Mouse (Mus musculus): Measurements from ENCODE around the gene Abhd6.

Abhd6 gene

DNA sequence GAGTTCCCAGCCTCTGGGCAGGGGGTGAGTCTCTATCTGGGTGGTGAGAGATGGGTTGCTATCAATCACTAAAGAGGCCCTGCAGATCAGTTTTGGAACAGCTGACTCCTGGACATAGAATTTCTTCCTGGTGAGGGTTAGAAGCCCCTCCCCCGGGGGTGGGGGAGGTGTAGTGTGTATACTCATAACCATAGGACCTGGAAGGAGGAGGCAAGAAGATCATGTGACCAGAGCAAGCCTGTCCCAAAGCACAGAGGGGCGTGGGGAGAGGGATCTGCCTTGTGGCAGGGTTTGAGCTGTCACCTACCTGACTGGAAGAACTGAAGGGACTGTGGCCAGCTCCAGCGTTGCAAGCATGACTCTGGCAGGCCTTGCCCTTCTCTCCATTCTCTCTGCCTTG lies 59.4 kb downstream of the Abhd6 start:
- peak; percentile 9 for ATAC-seq (ENCODE audit: low TSS enrichment)

GRCm38 (mm10) chr14:8062537-8063301 lies 60.0 kb downstream of the Abhd6 start:
- peak; percentile 96 for ATAC-seq (ENCODE audit: low TSS enrichment)

DNA sequence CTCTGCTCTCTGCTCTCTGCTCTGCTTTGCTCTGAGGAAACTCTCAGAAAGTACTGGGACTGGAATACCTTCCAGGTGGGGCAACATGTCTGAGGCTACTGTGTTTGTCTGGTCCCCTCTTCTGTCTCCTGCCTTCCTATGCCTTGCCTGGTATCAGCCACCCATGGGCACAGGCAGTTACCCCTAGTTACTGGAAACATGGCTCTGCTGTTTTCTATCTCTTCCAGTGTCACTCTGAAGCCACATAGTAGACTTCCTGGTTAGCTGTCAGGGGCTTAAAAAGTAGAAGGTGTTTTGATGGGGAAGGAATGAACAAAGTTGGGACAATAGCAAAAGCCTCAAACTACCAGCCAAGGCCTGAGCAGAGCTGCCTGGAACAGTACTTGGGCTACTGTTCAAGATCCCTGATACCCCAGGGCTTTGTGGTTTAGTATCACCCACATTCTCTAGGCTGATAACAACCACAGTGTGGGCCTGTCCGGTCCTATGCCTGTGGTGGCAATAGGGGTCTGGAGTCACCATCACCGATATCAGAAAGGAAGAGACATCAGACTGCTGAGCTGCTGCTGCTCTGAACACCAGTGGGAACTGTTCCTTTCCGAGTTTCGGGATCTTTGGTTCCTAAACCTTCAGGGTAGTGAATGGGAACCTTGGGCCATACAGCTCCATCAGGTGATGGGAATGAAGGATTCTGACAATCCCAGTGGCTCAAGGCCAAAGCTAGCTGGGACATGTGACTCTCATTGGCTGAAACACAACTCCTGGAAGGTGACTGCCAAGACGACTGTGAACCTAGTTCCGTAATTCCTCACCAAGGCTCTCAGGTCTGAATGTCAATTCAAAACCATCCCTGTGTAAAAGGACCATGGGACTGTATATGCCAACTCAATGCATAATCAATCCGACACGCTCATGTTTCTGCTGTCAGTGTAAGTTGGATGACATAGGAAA lies 61.4 kb downstream of the Abhd6 start:
- ATAC-seq (ENCODE audit: low TSS enrichment): no peak

DNA sequence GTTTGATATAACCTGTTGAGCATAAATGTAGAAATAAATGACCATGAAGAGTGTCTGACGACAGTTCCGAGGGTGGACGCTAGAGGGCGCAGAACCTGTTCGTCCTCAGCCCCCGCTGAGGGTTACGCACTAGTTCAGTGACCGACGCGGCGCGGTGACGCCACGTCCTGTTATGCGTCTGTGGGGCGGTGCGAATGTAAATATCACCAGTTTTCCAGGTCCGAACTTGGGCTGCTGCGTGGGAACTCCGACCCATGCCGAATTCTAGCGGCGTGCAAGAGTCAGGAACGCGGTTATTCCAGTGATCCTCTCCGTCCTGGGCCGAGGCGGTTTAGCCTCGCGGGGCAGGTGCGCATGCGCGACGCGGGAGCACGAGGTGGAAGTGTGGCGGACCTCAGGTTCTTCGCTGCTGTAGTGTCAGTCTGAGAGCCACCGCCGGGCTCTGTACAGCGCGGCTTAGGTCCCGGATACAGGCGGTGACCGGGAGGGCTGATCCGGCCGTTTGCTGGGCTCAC lies 77.5 kb downstream of the Abhd6 start, which contains the start of gene Rpp14:
TSS of gene Rpp14 (plus strand) at position 203 of the 515 bp plus-strand sequence.
- ATAC-seq (ENCODE audit: low TSS enrichment): peak; percentile 99

DNA sequence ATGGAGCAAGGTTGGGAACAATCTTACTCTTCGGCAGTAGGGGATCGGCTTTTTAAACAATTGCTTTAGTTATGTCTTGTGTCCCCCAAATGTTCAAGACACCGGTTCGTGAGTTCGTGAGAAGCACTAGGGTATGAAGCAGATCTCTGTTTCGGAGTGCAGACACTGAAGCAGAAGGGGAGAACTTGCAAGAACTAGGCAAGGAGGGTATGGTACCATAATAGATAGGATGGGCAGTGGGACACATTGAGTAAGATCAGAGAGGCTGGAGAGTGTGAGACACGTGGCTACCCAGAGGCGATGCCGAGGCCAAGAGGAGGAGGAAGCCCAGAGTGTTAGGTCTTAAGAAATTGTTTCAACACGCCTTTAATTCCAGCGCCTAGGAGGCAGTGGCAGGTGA lies 78.0 kb downstream of the Abhd6 start:
- ATAC-seq (ENCODE audit: low TSS enrichment): peak; percentile 25

GRCm38 (mm10) chr14:8082949-8083348 lies 80.2 kb downstream of the Abhd6 start:
- no peak for ATAC-seq (ENCODE audit: low TSS enrichment)

- ATAC-seq (ENCODE audit: low TSS enrichment): no peak
Measured at GRCm38 (mm10) chr14:8089016-8089415, 86.3 kb downstream of the Abhd6 start.

DNA sequence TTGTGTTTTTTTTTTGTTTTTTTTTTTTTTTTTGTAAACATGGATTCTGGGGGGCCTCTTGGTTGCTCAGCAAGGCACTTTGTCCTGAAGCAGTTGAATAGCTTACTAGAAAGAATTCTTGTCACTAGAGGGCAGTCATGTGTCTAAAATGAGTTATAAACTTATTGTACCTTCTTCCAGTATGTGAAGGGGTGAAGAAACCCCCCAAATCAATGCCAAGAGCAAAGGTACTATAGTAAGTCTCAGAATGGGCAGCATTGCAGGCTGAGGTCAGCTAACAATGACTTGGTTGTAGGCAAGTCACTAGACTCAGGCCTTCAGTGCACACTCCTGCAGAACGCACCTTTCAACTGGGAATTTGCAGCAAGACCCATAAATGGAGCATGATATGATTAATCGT lies 89.9 kb downstream of the Abhd6 start:
- ATAC-seq (ENCODE audit: low TSS enrichment): peak; percentile 75

GRCm38 (mm10) chr14:8093427-8093826 lies 90.7 kb downstream of the Abhd6 start:
- ATAC-seq (ENCODE audit: low TSS enrichment): no peak

DNA sequence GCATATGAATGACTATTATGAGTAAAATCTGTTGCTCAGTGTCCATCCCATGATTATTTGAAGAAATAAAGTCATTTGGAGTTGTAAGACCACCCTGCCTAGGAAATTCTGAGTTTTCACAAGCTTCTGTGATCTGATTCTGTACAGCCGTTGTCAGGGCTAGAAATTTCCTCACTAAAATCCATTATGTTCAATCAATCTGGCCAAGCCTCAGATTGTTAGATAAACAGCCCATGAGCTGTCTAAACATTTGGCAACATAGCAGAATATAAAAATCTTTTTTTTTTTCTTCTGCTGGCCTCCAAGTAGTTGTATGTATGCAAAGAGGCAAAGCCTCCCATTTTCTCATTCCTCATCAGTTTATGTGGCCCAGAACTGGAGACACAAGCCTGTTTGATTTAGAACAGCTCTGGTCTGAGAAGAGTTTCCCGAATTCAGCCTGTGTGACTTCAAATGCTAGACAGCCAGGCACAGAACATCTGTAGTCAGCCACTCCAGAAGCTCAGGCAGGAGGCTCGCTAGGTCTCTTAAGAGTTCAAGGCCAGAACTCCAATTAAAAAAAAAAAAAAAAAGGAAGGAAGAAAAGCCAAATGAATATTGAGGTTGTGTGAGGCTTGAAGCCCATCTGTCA lies 92.3 kb downstream of the Abhd6 start:
- no peak for ATAC-seq (ENCODE audit: low TSS enrichment)

GRCm38 (mm10) chr14:8095562-8095950 lies 92.9 kb downstream of the Abhd6 start:
- no peak for ATAC-seq (ENCODE audit: low TSS enrichment)

DNA sequence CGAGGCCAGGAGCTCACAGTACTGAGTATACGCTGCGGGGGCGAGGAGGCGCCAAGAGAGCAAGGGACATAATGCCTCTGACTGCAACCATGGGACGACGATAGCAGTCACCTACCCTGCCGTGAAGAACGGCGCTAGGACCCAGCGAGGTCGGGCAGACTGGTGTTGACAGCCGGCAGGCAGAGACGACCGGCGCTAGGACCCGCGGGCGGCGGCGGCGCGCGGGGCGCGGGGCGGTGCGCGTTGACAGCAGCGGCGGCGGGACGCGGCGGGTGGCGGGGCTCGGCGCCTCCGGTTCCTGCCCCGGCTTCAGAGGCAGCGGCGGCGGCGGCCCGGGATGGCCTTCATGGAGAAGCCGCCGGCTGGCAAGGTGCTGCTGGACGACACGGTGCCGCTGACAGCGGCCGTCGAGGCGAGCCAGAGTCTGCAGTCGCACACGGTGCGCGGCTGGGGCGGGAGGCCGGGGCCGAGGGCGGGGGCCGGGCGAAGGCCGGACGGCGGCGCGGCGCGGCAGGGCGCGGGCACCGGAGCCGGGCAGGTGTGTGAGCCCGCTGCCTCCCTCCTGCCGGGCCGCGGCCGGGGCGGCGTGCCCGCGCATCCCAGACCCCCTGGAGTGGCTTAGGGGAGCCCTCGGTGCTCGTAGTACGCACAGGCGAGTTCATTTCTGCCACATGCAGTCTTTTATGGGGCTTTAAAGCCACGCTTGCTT lies 95.4 kb downstream of the Abhd6 start, which contains the start of gene Pxk:
TSS of gene Pxk (plus strand) at position 234 of the 709 bp plus-strand sequence.
- ATAC-seq (ENCODE audit: low TSS enrichment): peak; percentile 89

GRCm38 (mm10) chr14:8098687-8098995 lies 95.9 kb downstream of the Abhd6 start:
- peak; percentile 9 for ATAC-seq (ENCODE audit: low TSS enrichment)

- ATAC-seq (ENCODE audit: low TSS enrichment): 0 out of 2 replicates have a peak, but pooled peaks have one; percentile 22
Measured at GRCm38 (mm10) chr14:8099561-8100021, 96.9 kb downstream of the Abhd6 start.

DNA sequence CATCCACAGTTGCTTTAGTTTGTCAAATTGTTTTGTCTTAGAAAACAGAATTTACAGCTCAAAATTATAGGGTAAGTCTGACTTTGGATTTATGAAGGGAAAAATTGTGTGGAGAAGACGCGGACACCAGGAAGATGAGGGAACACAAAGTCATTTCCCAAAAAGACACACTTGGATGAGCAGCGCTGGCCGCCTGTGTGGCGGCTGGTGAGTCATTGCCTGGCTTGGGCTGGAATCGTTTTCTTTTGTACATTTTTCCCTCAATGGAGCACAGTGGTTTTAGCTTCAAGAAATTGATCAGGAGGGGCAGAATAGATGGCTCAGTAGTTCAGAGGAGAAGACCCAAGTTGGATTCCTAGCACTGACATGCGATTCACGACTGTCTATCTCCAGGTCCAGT lies 99.2 kb downstream of the Abhd6 start:
- ATAC-seq (ENCODE audit: low TSS enrichment): peak; percentile 66

DNA sequence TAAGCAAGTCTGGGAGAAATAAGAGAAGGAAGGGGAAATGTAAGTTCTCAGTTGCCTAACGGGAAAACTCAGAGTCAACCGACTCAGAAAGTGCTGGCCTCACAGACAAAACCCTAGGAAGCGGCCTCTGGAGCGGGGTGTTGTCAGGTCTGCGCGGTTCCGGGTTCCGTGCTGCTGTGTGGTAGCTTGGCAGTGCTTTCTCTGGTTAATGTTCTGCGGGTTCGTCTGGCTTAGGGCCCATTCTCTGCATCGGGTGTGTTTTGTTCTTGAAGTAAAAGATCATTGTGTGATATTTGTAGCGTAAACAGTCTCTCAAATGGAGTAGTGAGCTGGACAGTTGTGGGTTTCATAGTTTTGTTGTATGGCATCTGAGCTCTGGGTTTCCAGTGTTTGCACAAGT lies 100.0 kb downstream of the Abhd6 start:
- ATAC-seq (ENCODE audit: low TSS enrichment): no peak

Measured in frontal cortex, adult (tissue).